Mouse (Mus musculus): ENCODE measurements around the gene Specc1.

The Specc1 gene

GRCm38 (mm10) chr11:62010625-62011231, 54.2 kb downstream of the Specc1 start:
- no peak for ATAC-seq (ENCODE audit: insufficient number of reproducible peaks, low FRiP score, low TSS enrichment)

- no peak for ATAC-seq (ENCODE audit: insufficient number of reproducible peaks, low FRiP score, low TSS enrichment)
Observed at GRCm38 (mm10) chr11:62012039-62012438, 55.5 kb downstream of the Specc1 start.

- ATAC-seq (ENCODE audit: insufficient number of reproducible peaks, low FRiP score, low TSS enrichment): no peak
Observed at GRCm38 (mm10) chr11:62013449-62013848, 56.9 kb downstream of the Specc1 start.

GRCm38 (mm10) chr11:62015071-62015654, 58.6 kb downstream of the Specc1 start:
- no peak for ATAC-seq (ENCODE audit: insufficient number of reproducible peaks, low FRiP score, low TSS enrichment)

GRCm38 (mm10) chr11:62016985-62017384, 60.4 kb downstream of the Specc1 start:
- no peak for ATAC-seq (ENCODE audit: insufficient number of reproducible peaks, low FRiP score, low TSS enrichment)

DNA sequence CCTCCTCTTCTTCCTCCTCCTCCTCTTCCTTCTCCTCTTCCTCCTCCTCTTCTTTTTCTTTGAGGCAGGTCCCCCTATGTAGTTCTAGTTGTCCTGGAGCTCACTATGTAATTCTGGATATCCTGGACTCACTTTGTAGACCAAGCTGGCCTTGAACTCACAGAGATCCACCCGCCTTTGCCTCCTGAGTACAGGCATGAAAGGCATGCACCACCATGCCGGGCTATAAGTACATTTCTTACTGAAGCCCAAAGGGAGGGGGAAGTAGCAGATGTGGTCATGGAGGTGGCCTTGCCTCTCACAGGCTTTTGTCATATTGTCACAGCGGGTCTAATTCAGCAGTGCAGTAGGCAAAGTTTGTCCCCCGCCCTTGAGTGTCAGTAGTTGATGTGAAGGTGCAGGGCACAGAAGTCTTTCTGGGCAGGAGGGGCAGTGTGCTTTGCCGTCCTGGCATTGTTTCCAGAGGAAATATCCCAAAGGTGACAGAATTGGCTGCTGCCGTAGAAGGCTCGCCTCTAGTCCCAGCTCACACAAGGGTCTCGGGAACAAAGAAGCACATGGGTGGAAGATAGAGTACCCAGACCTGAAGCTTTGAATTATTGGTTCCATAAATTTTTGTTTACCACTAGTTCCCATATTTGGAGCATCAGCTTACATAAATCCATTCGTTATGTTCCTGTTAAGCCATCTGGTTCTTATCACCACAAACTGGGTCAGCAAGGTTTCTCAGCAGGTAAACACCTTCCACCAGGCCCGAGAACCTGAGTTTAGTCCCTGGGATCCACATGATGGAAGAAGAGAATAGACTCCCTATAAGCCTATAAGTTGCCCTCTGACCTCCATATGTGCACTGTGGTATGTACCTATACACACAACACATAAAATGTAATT, 62.0 kb downstream of the Specc1 start:
- ATAC-seq (ENCODE audit: insufficient number of reproducible peaks, low FRiP score, low TSS enrichment): peak; percentile 41; the same call in 1 of the 2 replicates

DNA sequence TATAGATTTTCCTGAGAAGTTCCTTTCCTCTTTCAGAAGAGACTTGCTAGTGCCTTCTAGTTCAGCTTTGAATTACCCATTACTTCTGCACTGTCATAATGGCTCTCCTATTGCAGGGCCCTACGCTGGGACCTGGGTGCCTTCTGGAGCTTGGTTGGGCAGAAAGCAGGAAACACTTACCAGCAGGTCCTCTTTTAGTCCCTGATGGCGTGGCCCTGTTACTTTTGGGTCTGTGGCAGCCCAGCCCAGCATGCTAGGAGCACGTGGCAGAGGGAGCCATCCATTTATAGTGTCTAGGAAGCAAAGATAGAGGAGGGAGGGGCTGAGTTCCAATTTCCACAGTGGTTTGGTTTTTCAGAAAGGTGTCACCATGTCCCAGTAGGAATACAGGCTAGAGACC, 63.3 kb downstream of the Specc1 start:
- ATAC-seq (ENCODE audit: insufficient number of reproducible peaks, low FRiP score, low TSS enrichment): no peak

GRCm38 (mm10) chr11:62020898-62021297, 64.3 kb downstream of the Specc1 start:
- no peak for ATAC-seq (ENCODE audit: insufficient number of reproducible peaks, low FRiP score, low TSS enrichment)

DNA sequence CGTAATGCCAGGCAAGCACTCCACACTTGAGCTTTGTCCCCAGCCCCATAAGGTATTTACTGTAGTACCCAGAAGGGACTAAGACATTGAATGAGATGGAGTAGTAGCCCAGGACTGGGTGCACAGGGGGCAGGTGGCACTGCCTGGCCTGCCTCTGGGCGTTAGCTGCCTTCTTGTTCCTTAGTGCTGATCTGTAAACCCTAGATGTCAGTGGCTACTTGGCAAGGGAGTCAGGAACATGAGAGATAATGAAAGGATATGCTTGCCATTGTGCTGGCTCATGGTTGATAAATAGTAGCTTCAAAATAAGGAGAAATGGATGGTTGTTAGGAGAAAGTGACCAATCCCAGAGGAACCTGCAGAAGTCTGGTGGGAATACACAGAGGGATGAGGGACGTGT, 65.5 kb downstream of the Specc1 start:
- no peak for ATAC-seq (ENCODE audit: insufficient number of reproducible peaks, low FRiP score, low TSS enrichment)

DNA sequence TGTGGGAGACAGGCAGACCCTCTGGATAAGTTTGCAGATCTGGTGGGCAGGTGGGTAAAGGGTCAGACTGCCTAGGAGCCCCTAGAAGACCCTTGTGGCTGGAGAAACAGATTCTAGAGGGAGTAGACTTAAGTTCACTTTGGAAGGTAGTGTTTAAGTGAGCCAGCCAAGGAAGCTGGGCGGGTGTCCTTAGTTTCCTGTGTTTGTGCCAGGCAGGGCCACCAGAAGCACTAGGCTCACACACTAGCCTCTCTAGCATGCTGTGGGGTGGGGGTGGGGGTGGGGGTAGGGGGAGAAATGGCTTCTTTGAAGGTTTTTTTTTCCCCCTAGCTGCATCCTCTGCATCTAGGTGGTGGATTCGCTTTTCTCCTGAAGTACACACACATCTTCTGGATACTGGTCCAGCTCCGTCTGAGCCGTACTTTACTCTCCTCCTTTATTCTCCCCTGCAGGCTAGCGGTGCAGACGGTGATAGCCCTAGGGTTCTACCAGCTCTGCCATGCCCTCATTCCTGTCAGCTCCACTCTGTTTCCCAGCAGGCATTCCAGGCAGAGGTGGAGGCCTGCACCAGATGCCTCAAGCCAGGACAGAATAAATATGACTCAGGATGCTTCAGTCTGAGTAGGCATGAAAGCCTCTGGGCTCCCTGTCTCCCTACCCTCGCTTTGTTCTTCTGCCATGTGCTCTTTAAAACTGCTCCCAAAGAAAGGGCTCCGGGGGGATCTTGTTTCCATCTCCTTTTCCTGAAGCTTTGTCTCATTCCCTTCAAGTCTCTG, 66.3 kb downstream of the Specc1 start:
- no peak for ATAC-seq (ENCODE audit: insufficient number of reproducible peaks, low FRiP score, low TSS enrichment)

- no peak for ATAC-seq (ENCODE audit: insufficient number of reproducible peaks, low FRiP score, low TSS enrichment)
Observed at GRCm38 (mm10) chr11:62023494-62024233, 67.1 kb downstream of the Specc1 start.

DNA sequence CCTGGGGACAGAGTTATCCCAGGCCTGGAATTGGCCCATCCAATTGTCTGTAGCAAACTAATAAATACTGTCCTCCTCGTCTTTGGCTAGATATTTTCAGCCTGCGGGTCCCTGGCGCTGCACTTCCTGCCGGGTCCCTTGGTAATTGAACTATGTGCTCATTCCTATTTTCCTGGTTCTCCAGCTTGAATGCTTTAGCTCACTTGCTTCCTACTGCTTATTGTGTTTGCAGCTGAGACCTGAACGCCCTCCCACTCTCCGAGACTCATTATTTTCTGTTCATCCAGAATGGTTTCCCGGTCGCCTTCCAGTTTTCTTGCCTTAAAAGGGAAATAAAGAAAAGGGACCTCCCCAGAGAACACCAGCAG, 67.7 kb downstream of the Specc1 start:
- ATAC-seq (ENCODE audit: insufficient number of reproducible peaks, low FRiP score, low TSS enrichment): no peak

GRCm38 (mm10) chr11:62024952-62025351, 68.4 kb downstream of the Specc1 start:
- ATAC-seq (ENCODE audit: insufficient number of reproducible peaks, low FRiP score, low TSS enrichment): peak; percentile 42; the same call in 1 of the 2 replicates

- no peak for ATAC-seq (ENCODE audit: insufficient number of reproducible peaks, low FRiP score, low TSS enrichment)
Observed at GRCm38 (mm10) chr11:62025770-62026169, 69.2 kb downstream of the Specc1 start.

DNA sequence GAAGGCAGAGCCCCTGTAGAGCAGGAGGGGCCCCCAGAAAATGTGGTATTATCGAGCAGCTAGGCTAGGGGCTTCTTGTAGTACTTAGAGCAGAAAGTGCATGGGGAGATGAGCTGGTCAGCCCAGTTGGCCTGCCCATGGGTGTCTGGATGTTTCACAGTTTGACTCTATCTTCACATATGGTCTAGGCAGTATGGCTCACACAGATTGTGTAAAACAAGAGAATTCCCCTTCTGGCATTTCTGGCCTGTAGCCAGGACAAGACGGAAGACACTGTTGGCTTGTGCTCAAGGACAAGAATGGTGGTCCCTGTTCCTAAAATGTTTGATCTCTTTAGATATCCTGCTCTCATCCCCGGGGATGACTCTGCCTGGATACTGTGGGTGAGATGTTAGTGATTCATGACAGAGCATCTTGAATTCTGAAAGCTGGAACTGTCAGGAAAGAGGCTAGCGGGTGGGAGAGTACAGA, 69.8 kb downstream of the Specc1 start:
- ATAC-seq (ENCODE audit: insufficient number of reproducible peaks, low FRiP score, low TSS enrichment): peak; percentile 53

- no peak for ATAC-seq (ENCODE audit: insufficient number of reproducible peaks, low FRiP score, low TSS enrichment)
Observed at GRCm38 (mm10) chr11:62027271-62027670, 70.7 kb downstream of the Specc1 start.

DNA sequence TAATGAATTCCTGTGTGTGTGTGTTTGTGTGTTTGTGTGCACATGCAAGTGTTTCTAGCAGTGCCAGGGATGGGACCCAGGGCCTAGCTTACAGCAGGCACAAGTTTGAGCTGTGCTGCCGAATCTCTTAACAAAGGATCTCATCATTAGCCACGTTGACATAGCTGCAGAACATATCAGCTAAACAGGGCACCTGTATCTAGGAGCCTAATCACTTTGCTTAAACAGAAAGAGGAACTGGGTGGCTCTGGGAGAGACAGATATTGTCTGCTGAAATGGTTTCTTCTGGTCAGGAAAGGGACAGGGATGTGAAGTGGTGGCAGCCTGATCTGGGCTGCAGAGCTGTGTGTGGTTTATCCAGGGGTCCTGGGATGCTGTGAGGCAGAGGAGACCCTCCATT, 71.1 kb downstream of the Specc1 start:
- ATAC-seq (ENCODE audit: insufficient number of reproducible peaks, low FRiP score, low TSS enrichment): no peak

GRCm38 (mm10) chr11:62029171-62029570, 72.6 kb downstream of the Specc1 start:
- ATAC-seq (ENCODE audit: insufficient number of reproducible peaks, low FRiP score, low TSS enrichment): no peak

DNA sequence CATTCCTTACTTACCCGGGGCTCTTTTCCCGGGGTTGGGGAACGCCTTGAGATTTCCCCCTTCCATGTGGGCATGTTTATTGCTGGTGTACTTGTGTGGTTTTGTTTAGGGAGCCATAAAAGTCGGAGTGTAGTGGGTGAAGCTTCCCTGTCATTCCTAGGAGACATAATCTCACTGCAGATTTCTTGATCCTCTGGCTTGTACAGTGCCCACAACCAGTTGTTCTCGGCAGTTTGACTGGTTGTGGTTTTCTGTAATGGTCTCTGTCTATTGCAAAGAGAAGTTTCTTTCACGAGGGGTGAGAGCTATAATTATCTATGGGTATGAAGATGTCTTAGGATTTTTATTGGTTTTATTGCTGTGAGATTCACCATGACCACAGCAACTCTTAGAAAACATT, 78.0 kb downstream of the Specc1 start:
- no peak for ATAC-seq (ENCODE audit: insufficient number of reproducible peaks, low FRiP score, low TSS enrichment)

GRCm38 (mm10) chr11:62035220-62035619, 78.7 kb downstream of the Specc1 start:
- no peak for ATAC-seq (ENCODE audit: insufficient number of reproducible peaks, low FRiP score, low TSS enrichment)

Data from cerebellum, adult (tissue).